Mouse (Mus musculus): ENCODE results near the gene Csk.
A peak's percentile ranks its signal among the peaks of the same experiment; 100 is the strongest.

The Csk gene

DNA sequence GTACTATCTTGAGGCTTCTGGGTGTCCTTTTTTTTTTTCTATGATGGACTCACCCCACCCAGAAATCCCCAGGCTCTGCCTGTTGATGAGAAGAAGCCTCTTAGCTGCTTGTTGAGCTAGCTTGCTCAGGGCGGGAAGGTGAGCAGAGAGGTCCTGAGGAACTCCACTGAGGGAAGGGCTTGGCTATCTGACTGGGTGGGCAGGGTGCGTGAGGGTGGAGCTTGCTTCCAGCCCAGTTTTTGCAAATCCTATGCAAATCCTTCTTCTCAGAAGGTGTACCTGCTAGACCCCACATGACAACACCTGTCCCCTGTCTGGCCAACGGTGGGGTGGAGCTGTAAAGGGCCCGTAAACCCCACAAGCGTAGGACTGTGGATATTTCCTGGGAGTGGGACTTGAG, at the start of gene Csk:
Gene Csk (minus strand): TSS at position 349 of the 400 bp plus-strand sequence.
- DNase-seq = no peak

GRCm38 (mm10) chr9:57698466-57699150, 45.2 kb upstream of the Csk start:
- no peak for DNase-seq

GRCm38 (mm10) chr9:57697380-57697779, 43.9 kb upstream of the Csk start:
- DNase-seq = no peak

DNA sequence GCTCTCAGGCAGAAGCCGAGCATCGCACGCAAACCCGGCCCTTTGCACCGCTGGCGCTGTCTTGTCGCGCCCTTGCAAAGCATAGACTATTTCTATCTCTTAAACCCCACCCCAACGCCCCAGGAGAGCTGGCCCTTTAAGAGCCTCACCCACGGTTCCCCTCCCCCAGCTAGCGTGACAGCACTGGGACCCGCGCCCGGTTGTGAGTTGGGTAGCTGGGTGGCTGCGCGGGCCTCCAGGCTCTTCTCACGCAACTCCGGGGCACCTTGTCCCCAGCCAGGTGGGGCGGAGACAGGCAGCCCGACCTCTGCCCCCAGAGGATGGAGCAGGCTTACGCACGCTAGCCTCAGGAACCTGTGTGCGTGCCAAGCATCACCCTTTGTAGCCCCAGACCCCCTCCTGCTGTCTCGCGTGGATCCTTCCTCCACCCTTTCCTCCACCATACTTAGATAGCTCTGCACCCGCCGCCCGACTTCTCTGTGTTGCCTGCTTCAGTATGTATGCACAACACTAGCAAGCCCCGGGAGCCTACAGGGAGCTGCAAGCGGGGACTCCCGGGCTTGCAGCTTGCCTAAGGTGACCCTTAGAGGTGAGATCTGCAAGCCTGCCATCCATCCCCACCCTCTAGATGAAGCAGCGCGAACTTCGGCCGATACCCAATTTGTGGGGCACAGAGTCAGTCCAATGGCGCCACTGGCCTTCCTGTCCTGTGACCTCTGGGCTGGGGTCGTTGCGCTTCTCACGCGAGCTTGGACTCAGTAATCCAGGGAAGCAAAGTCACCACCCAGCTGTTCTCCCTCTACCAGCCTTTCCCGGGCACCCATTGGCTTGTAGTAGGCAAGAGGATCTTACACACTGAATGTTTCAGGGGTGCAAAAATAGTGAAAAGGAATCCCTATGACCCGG, 43.2 kb upstream of the Csk start:
- peak; percentile 38 to 61 for DNase-seq

GRCm38 (mm10) chr9:57694108-57694507, 40.7 kb upstream of the Csk start:
- DNase-seq = no peak

GRCm38 (mm10) chr9:57688606-57689005, 35.2 kb upstream of the Csk start:
- no peak for DNase-seq

- DNase-seq = peak; percentile 47 to 57
Observed at GRCm38 (mm10) chr9:57688158-57688557, 34.7 kb upstream of the Csk start.

- no peak for DNase-seq
Observed at GRCm38 (mm10) chr9:57687751-57688150, 34.3 kb upstream of the Csk start, which contains the start of gene Cyp1a1. Cyp1a1 (plus strand) TSS chr9:57687928.

DNA sequence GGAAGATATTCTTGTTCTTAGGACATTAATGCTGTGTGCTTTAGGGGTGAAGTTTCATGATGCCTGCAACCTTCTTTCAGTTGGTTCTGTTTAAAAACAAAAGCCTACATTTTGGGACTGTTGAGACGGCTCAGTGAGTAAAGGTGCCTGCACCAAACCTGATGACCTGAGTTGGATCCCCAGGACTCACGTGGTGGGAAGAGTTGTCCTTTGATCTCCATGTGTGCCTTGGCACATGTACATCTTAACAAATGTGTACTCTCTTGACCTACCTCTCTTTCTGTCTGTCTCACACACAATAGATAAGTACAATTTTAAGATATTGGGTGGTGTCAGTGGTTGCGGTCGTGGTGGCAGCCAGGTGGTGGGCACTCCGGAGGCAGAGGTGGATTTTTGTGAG, 32.6 kb upstream of the Csk start:
- DNase-seq = no peak

DNA sequence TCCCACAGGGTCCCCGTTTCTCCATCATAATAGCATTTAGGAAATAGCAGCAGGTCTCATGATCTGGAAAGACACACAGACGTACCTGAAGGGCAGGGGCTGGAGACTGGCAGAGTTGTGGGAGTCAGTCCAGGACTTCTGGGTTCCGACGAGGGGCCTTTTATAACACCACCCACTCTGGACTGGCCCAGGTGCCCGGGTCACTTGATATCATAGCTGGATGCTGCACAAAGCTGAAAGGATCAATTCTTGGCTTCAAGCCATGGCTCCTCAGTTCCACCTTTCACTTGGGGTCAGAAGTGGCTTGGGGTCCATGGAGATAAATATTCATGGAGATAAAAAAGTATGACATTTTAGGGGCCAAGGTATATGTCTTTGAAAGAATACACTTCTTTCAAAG, 30.1 kb upstream of the Csk start, which contains the start of gene Cyp1a2:
Gene Cyp1a2 (minus strand): TSS at position 184 of the 400 bp plus-strand sequence.
- DNase-seq = no peak

- DNase-seq = peak in 1 of 2 experiments; percentile 41
Observed at GRCm38 (mm10) chr9:57681411-57681810, 28.0 kb upstream of the Csk start.

GRCm38 (mm10) chr9:57671500-57671899, 18.1 kb upstream of the Csk start:
- DNase-seq = no peak

- no peak for DNase-seq
Observed at GRCm38 (mm10) chr9:57671037-57671436, 17.6 kb upstream of the Csk start.

- DNase-seq = peak; percentile 85 to 89
Observed at GRCm38 (mm10) chr9:57669566-57669965, 16.1 kb upstream of the Csk start.

DNA sequence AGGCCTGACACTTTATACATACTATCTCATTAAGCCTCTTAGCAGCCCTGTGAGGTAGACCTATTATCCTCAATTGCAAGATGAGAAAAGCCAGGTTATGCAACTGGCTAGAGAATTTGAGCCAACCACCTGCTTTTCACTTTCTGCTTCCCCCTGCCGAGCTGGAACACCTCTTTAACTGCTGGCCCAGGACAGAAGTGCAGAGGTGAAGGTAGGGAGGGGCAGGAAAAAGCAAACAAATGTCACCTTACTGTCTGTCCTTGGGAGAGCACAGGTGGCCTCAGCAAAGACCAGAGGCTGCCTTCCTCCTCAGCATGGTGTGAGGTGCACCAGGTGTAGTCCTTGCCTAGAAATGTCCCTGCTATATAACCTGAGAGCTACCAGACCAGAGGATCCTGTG, 14.8 kb upstream of the Csk start:
- DNase-seq = peak in 1 of 2 experiments; percentile 27

GRCm38 (mm10) chr9:57667817-57668216, 14.4 kb upstream of the Csk start:
- DNase-seq = no peak

DNA sequence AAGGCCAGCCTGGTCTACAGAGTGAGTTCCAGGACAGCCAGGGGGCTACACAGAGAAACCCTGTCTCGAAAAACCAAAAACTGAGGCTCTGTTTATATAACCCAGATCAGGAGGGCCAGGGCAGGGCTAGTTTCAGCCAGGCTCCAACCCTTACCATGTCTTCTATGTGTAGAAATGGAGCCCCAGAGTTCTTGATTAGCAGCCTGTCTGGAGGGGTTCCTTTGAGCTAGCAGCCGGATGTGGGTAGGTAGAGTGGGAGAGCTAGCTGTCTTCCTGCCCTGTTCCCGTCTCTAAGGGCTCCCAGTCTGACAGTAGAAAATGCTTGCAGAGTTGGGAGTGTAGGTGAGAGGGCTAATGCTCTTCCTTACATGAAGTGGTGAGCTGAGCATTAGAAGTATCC, 13.7 kb upstream of the Csk start:
- no peak for DNase-seq

DNA sequence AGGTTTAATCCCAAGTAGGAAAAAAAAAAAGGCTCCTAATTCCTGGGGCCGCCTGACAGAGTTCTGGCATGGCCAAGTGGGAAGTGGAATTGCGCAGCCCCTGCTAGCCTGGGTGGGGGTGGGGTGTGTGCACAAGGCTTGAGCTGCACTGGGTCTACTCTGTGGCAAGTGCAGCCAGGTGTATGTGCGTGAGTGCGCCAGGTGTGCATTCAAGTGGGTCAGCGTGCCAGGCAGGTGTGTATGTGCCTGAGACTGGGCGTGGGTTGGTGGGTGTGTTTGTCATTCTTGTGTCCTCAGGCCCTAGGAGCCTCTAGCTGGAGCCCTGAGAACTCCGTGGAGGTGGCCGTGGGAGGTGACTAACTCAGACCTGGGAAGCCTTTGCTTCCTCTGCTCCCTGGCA, 13.1 kb upstream of the Csk start:
- no peak for DNase-seq

DNA sequence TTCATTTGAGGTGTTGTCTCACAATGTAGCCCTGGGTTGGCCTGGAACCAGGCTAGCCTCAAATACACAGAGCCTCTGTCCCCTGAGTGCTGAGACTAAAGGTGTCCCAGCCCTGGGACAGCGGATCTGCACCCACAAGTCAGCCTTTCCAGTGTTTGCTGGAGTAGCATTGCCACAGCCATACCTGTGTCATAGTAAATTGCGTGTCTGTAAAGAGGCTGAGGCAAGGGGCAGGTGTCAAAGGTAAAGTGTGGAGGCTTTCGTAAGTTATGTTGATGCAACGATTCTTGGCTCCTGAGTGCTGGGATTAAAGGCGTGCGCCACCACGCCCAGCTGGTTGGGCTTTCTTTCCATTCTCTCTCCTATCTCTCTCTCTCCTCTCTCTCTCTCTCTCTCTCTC, 11.2 kb upstream of the Csk start:
- DNase-seq = no peak

DNA sequence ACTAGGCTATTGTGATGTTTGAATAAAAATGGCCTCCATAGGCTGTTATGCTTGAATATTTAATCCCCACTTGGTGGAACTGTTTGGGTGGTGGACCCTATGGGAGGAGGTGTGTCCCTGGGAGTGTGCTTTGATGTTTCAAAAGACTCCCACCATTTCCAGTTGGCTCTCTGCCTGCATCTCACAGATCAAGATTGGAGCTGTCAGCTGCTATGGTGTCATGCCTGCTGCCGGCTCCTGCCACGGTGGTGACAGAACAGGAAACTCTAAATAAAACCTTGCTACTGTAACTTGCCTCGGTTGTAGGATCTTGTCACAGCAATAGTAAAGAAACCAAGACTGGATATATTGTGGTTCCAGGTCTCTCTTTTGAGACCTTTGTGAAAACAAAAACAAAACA, 8.1 kb upstream of the Csk start:
- no peak for DNase-seq

GRCm38 (mm10) chr9:57660501-57660900, 7.1 kb upstream of the Csk start:
- no peak for DNase-seq

- DNase-seq = peak; percentile 73 to 86
Observed at GRCm38 (mm10) chr9:57659774-57660173, 6.3 kb upstream of the Csk start.

- no peak for DNase-seq
Observed at GRCm38 (mm10) chr9:57658970-57659369, 5.5 kb upstream of the Csk start.

GRCm38 (mm10) chr9:57657843-57658242, 4.4 kb upstream of the Csk start:
- no peak for DNase-seq

Measured in kidney, adult 8-10 months (tissue).